Mouse (Mus musculus) ES-E14 (cell line): Measurements from ENCODE around the gene Polr2h. TPM values are rescaled to one million over a fixed set of nuclear protein-coding genes. Genes with fewer than 3 reads are reported as not detected.

Source experiments
- DNase-seq: peaks from one replicate; pipeline ENCODE4 v3.0.0-alpha.2; 2013; ENCODE audit warnings: low read depth, low spot score
- H3K27ac ChIP-seq: 2 replicates; pipeline ENCODE4 v1.5.1; 2012; ENCODE audit warnings: low read depth, mild to moderate bottlenecking, low read length, moderate library complexity, mixed read lengths; ENCODE audit not compliant: poor library complexity, insufficient read depth, severe bottlenecking
- H3K36me3 ChIP-seq: 2 replicates; pipeline ENCODE4 v1.6.1; 2012; ENCODE audit warnings: mild to moderate bottlenecking, low read length, moderate library complexity, mixed read lengths; ENCODE audit not compliant: control insufficient read depth, poor library complexity, insufficient read depth, severe bottlenecking
- H3K4me1 ChIP-seq, 2 experiments: fragments of 150-350 bp in 1 of 2; sonication (generic) in 1 of 2; 2 replicates each; pipeline ENCODE4 v1.6.1; 2012; ENCODE audit warnings: low read length in 2 of 2, mild to moderate bottlenecking in 1 of 2, mixed read lengths in 1 of 2; ENCODE audit not compliant: control insufficient read depth in 2 of 2, insufficient read depth in 2 of 2, poor library complexity in 1 of 2
- H3K4me3 ChIP-seq, 2 experiments: fragments of 150-350 bp in 1 of 2; sonication (generic) in 1 of 2; 2 replicates each; pipeline ENCODE4 v1.5.1; 2012; ENCODE audit warnings: low read length in 2 of 2, low read depth in 1 of 2, mild to moderate bottlenecking in 1 of 2, mixed read lengths in 1 of 2; ENCODE audit not compliant: insufficient read depth in 1 of 2, poor library complexity in 1 of 2, severe bottlenecking in 1 of 2
- H3K9ac ChIP-seq: 2 replicates; pipeline ENCODE4 v1.6.1; 2012; ENCODE audit warnings: low read depth, mild to moderate bottlenecking, low read length, mixed read lengths; ENCODE audit not compliant: poor library complexity, insufficient read depth, severe bottlenecking
- H3K9me3 ChIP-seq: fragments of 150-350 bp; sonication (generic); 2 replicates; pipeline ENCODE4 v1.6.1; 2012; ENCODE audit warnings: low read depth, mild to moderate bottlenecking, low read length; ENCODE audit not compliant: control insufficient read depth, insufficient read depth
- CHD2 ChIP-seq: IDR thresholded peaks from 2 replicates; pipeline ENCODE4 v1.6.1; 2014; ENCODE audit warnings: mild to moderate bottlenecking, low read depth, low read length, inconsistent platforms
- HCFC1 ChIP-seq: IDR thresholded peaks from 2 replicates; pipeline ENCODE4 v1.6.1; 2012; ENCODE audit warnings: low read length, inconsistent platforms, borderline replicate concordance; ENCODE audit not compliant: insufficient read depth
- MAFK ChIP-seq: IDR thresholded peaks from 2 replicates; pipeline ENCODE4 v1.6.1; 2014; ENCODE audit warnings: mild to moderate bottlenecking, low read depth, low read length, inconsistent platforms; ENCODE audit not compliant: insufficient read depth
- ZC3H11A ChIP-seq: IDR thresholded peaks from 2 replicates; pipeline ENCODE4 v1.6.1; 2012; ENCODE audit warnings: low read depth, mild to moderate bottlenecking, inconsistent platforms, low read length, borderline replicate concordance
- ZNF384 ChIP-seq: IDR thresholded peaks from 2 replicates; pipeline ENCODE4 v1.6.1; 2012; ENCODE audit warnings: low read depth, low read length, inconsistent platforms
- in situ Hi-C, 2 experiments: fragments of 600-800 bp; cut with MboI; formaldehyde crosslinking; loops; one replicate each; pipeline ENCODE4 v1.15.1; 2025; ENCODE audit warnings: low sequenced_read_pairs in 2 of 2, inconsistent platforms in 1 of 2; ENCODE audit not compliant: unreplicated experiment in 2 of 2
- total RNA-seq: library from RNA; depleted of rRNA; stranded (reverse); fragments of 300-350 nt; gene quantifications from 2 replicates; pipeline ENCODE4 v1.2.3, GENCODE M21; 2012

Gene Polr2h
- total RNA-seq, 1 experiment, result 125 TPM

DNA sequence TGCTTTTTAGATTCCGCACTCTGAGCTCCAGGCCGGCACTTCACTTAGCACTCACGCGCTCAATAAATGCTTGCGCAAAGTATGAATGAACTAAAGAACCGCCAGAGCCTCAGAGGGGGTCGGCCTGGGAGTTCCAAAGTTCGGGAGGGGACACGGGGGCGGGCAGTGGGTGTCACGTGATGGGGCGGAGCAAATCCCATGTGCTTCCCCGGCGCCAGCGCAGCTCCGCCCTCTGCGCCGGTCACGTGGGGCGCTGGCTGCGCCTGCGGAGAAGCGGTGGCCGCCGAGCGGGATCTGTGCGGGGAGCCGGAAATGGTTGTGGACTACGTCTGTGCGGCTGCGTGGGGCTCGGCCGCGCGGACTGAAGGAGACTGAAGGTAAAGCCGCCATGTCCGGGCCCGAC, 45.0 kb upstream of the Polr2h start:
- peak overlapping the region; percentile 91 for H3K27ac ChIP-seq
- in situ Hi-C loops, result no loop called here
- peaks cover 0 to 8% of the 10 kb centered on the region in 2 experiments; a peak in 1 of 4 replicates for H3K4me1 ChIP-seq
- peaks cover 23% of the 10 kb centered on the region for H3K36me3 ChIP-seq
- no peaks in the 10 kb centered on the region for H3K9me3 ChIP-seq
- peak; percentile 87 for DNase-seq
- peak overlapping the region; percentile 88 to 98 for H3K4me3 ChIP-seq
- TF ChIP-seq HCFC1, result peak; percentile 71
- TF ChIP-seq ZNF384, result no peak
- H3K9ac ChIP-seq, result peak overlapping the region; percentile 98

GRCm38 (mm10) chr16:20672965-20673705, 44.3 kb upstream of the Polr2h start:
- no peak for TF ChIP-seq MAFK
- no peak for TF ChIP-seq HCFC1
- no peak for TF ChIP-seq ZC3H11A
- TF ChIP-seq CHD2, result no peak
- no peak for TF ChIP-seq ZNF384
- Histone ChIP-seq H3K4me1 (peaks cover 0 to 8% of the 10 kb centered on the region in 2 experiments; a peak in 1 of 4 replicates), H3K9me3 (no peaks in the 10 kb centered on the region), H3K36me3 (peaks cover 29% of the 10 kb centered on the region), H3K9ac (peak overlapping the region; percentile 98), H3K27ac (peak overlapping the region; percentile 91), H3K4me3 (peak overlapping the region; percentile 88 to 98)
- DNase-seq, result no peak
- in situ Hi-C loops, result no loop called here

GRCm38 (mm10) chr16:20673706-20674303, 43.7 kb upstream of the Polr2h start:
- H3K9ac ChIP-seq, result peak overlapping the region; percentile 98
- H3K27ac ChIP-seq, result peak overlapping the region; percentile 91
- in situ Hi-C loops, result no loop called here
- TF ChIP-seq ZC3H11A (no peak), ZNF384 (no peak), CHD2 (no peak), MAFK (no peak), HCFC1 (no peak)
- H3K4me1 ChIP-seq, result peaks cover 0 to 8% of the 10 kb centered on the region in 2 experiments; a peak in 1 of 4 replicates
- H3K9me3 ChIP-seq, result no peaks in the 10 kb centered on the region
- peak overlapping the region; percentile 88 to 98 for H3K4me3 ChIP-seq
- peaks cover 36% of the 10 kb centered on the region for H3K36me3 ChIP-seq
- DNase-seq, result no peak

- no peak overlapping the region for H3K4me3 ChIP-seq
- peaks cover 0 to 8% of the 10 kb centered on the region in 2 experiments; a peak in 1 of 4 replicates for H3K4me1 ChIP-seq
- H3K27ac ChIP-seq, result no peak overlapping the region
- DNase-seq, result no peak
- peaks cover 50% of the 10 kb centered on the region for H3K36me3 ChIP-seq
- H3K9me3 ChIP-seq, result no peaks in the 10 kb centered on the region
- in situ Hi-C loops, result no loop called here
- no peak overlapping the region for H3K9ac ChIP-seq
- TF ChIP-seq HCFC1 (no peak), CHD2 (no peak), ZC3H11A (no peak), MAFK (no peak), ZNF384 (no peak)
Measured at GRCm38 (mm10) chr16:20675213-20675612, 42.3 kb upstream of the Polr2h start.
